16 mouse cellular contexts compared by ENCODE assay signal in genomic region chr2:170597586-170597985, GRCm38 (mm10). TPM values are rescaled to one million over a fixed set of nuclear protein-coding genes. Genes with fewer than 3 reads are reported as not detected.
DNase-seq lines count a peak whose midpoint lies in the region; ATAC-seq and TF ChIP-seq lines count a peak whose summit lies in the region.
"Had no signal": no experiment of that assay in that cellular context is flagged by ENCODE, and none has a peak within 500 bp of the region (broad histone marks: within the 10 kb centered on the region; RNA-seq: fewer than 3 reads in every experiment).

No protein-coding gene starts in this region.

- H3K9me3 ChIP-seq in forebrain, postnatal 0 days (ENCODE audit: low read length) = no peaks in the 10 kb centered on the region
- no peaks in the 10 kb centered on the region for H3K9me3 ChIP-seq in forebrain, embryonic 16.5 days (ENCODE audit: control insufficient read depth, low read length)
- H3K9me3 ChIP-seq in liver, embryonic 14.5 days (ENCODE audit: control insufficient read depth, low read length) = no peaks in the 10 kb centered on the region
- H3K9me3 ChIP-seq in liver, embryonic 12.5 days (replicated peaks) = no peaks in the 10 kb centered on the region; the same call in none of the 2 replicates
- H3K9me3 ChIP-seq in limb, embryonic 13.5 days = peaks cover 6% of the 10 kb centered on the region

- no peak overlapping the region for H3K9ac ChIP-seq in forebrain, postnatal 0 days
- H3K9ac ChIP-seq in forebrain, embryonic 16.5 days (replicated peaks; ENCODE audit: low read depth, low read length) = no peak overlapping the region
- H3K9ac ChIP-seq in liver, embryonic 14.5 days (replicated peaks) = no peak overlapping the region
- no peak overlapping the region for H3K9ac ChIP-seq in liver, embryonic 12.5 days
- H3K9ac ChIP-seq in limb, embryonic 13.5 days = no peak overlapping the region
- H3K9ac ChIP-seq: embryonic facial prominence, embryonic 12.5 days had no signal

- H3K36me3 ChIP-seq in forebrain, postnatal 0 days (ENCODE audit: insufficient read depth) = no peaks in the 10 kb centered on the region
- no peaks in the 10 kb centered on the region for H3K36me3 ChIP-seq in forebrain, embryonic 16.5 days (ENCODE audit: control insufficient read depth, insufficient read depth)
- no peaks in the 10 kb centered on the region for H3K36me3 ChIP-seq in liver, embryonic 14.5 days (replicated peaks; ENCODE audit: control insufficient read depth, insufficient read depth, low read depth)
- H3K36me3 ChIP-seq in liver, embryonic 12.5 days = no peaks in the 10 kb centered on the region
- no peaks in the 10 kb centered on the region for H3K36me3 ChIP-seq in limb, embryonic 13.5 days
- H3K36me3 ChIP-seq: embryonic facial prominence, embryonic 12.5 days had no signal

- no peak for DNase-seq in forebrain, postnatal 0 days
- DNase-seq in liver, embryonic 14.5 days (ENCODE audit: low read depth in 3 of 3, low spot score in 3 of 3) = no peak
- peak; percentile 13 for DNase-seq in brain, adult 2 months (ENCODE audit: low read depth, low spot score)
- no peak for DNase-seq in urinary bladder, adult 2 months (ENCODE audit: low spot score)

- TF ChIP-seq CTCF in forebrain, postnatal 0 days (IDR thresholded peaks at IDR 0.05; ENCODE audit: low read depth) = peak; percentile 54
- TF ChIP-seq CTCF in liver, embryonic 14.5 days (IDR thresholded peaks at IDR 0.05; ENCODE audit: low read depth) = peak; percentile 57

- H3K4me1 ChIP-seq in forebrain, postnatal 0 days (ENCODE audit: insufficient read depth) = no peaks in the 10 kb centered on the region
- H3K4me1 ChIP-seq in forebrain, embryonic 16.5 days (replicated peaks; ENCODE audit: control insufficient read depth, insufficient read depth, low read length) = no peaks in the 10 kb centered on the region
- no peaks in the 10 kb centered on the region for H3K4me1 ChIP-seq in liver, embryonic 14.5 days (replicated peaks; ENCODE audit: control insufficient read depth in 2 of 2, insufficient read depth in 2 of 2, low read length in 1 of 2)
- H3K4me1 ChIP-seq in liver, embryonic 12.5 days = no peaks in the 10 kb centered on the region
- peaks cover 12% of the 10 kb centered on the region for H3K4me1 ChIP-seq in limb, embryonic 13.5 days
- H3K4me1 ChIP-seq: embryonic facial prominence, embryonic 12.5 days had no signal

- no peak overlapping the region for H3K27ac ChIP-seq in forebrain, postnatal 0 days (ENCODE audit: low read depth, low read length)
- no peak overlapping the region for H3K27ac ChIP-seq in forebrain, embryonic 16.5 days (ENCODE audit: low read length)
- no peak overlapping the region for H3K27ac ChIP-seq in liver, embryonic 14.5 days
- H3K27ac ChIP-seq in liver, embryonic 12.5 days = no peak overlapping the region
- H3K27ac ChIP-seq in limb, embryonic 13.5 days = no peak overlapping the region
- H3K27ac ChIP-seq: embryonic facial prominence, embryonic 12.5 days had no signal

- WGBS in forebrain, postnatal 0 days = 14% methylated on average over 2 of the region's 2 CpGs
- WGBS in forebrain, embryonic 16.5 days = 9% methylated on average over 2 of the region's 2 CpGs
- WGBS in liver, embryonic 14.5 days (ENCODE audit: insufficient replicate concordance) = 6% methylated on average over 2 of the region's 2 CpGs
- 6% methylated on average over 2 of the region's 2 CpGs for WGBS in liver, embryonic 12.5 days (ENCODE audit: insufficient replicate concordance)
- WGBS in limb, embryonic 13.5 days = 4% methylated on average over 2 of the region's 2 CpGs

- ATAC-seq in forebrain, postnatal 0 days = no peak
- ATAC-seq in forebrain, embryonic 16.5 days = no peak
- no peak for ATAC-seq in liver, embryonic 14.5 days (ENCODE audit: insufficient read depth)
- ATAC-seq in liver, embryonic 12.5 days = no peak
- peak; percentile 61 for ATAC-seq in limb, embryonic 13.5 days (ENCODE audit: low FRiP score, low read depth)
- no peak for ATAC-seq in erythroblast, adult 5-6 weeks (replicated peaks; ENCODE audit: low FRiP score, poor library complexity, severe bottlenecking)

- H3K4me3 ChIP-seq in forebrain, postnatal 0 days (ENCODE audit: low read depth, low read length) = no peak overlapping the region
- no peak overlapping the region for H3K4me3 ChIP-seq in forebrain, embryonic 16.5 days (replicated peaks; ENCODE audit: low read length)
- no peak overlapping the region for H3K4me3 ChIP-seq in liver, embryonic 14.5 days (ENCODE audit: insufficient read depth in 1 of 2, low read depth in 2 of 2, low read length in 2 of 2)
- no peak overlapping the region for H3K4me3 ChIP-seq in liver, embryonic 12.5 days
- H3K4me3 ChIP-seq in limb, embryonic 13.5 days = no peak overlapping the region
- H3K4me3 ChIP-seq: embryonic facial prominence, embryonic 12.5 days; myocyte had no signal

- no peak for TF ChIP-seq EP300 in liver, embryonic 14.5 days (IDR thresholded peaks at IDR 0.05; ENCODE audit: low read depth)

- no peak overlapping the region for H3K4me2 ChIP-seq in forebrain, postnatal 0 days (ENCODE audit: low read depth)
- no peak overlapping the region for H3K4me2 ChIP-seq in forebrain, embryonic 16.5 days (ENCODE audit: low read length)
- H3K4me2 ChIP-seq in liver, embryonic 14.5 days (ENCODE audit: low read depth) = no peak overlapping the region
- H3K4me2 ChIP-seq in liver, embryonic 12.5 days = no peak overlapping the region
- H3K4me2 ChIP-seq in limb, embryonic 13.5 days (replicated peaks) = no peak overlapping the region
- H3K4me2 ChIP-seq: embryonic facial prominence, embryonic 12.5 days had no signal

- H3K27me3 ChIP-seq in forebrain, postnatal 0 days (ENCODE audit: insufficient read depth, low read length) = no peaks in the 10 kb centered on the region
- no peaks in the 10 kb centered on the region for H3K27me3 ChIP-seq in forebrain, embryonic 16.5 days (replicated peaks; ENCODE audit: control insufficient read depth, insufficient read depth, low read length)
- H3K27me3 ChIP-seq in liver, embryonic 14.5 days (ENCODE audit: control insufficient read depth, insufficient read depth, low read length) = no peaks in the 10 kb centered on the region
- H3K27me3 ChIP-seq in liver, embryonic 12.5 days (replicated peaks) = no peaks in the 10 kb centered on the region
- H3K27me3 ChIP-seq in limb, embryonic 13.5 days = 0 out of 2 replicates have a peak, but pooled peaks cover 7% of the 10 kb centered on the region
- H3K27me3 ChIP-seq: CH12.LX; embryonic facial prominence, embryonic 12.5 days had no signal

RNA-seq across cellular contexts. Expression of gene 4930470P17Rik, which starts 4.2 kb away (rescaled TPM):
- not detected in 2 replicates for total RNA-seq in forebrain, postnatal 0 days (2014; rRNA removed)
- polyA plus RNA-seq in forebrain, postnatal 0 days (2015; fragmentation: Nextera tagmentation; extraction: Ambion mirVana) = 0.11 and 0.16 TPM in 2 replicates
- not detected in 2 replicates for polyA plus RNA-seq in forebrain, embryonic 16.5 days (2015; fragmentation: Nextera tagmentation; extraction: Ambion mirVana)
- polyA plus RNA-seq in liver, embryonic 14.5 days (2012; rRNA removed) = not detected in 2 replicates
- not detected in 2 replicates for polyA plus RNA-seq in liver, embryonic 14.5 days (2014; fragmentation: Nextera tagmentation; extraction: Ambion mirVana)
- polyA plus RNA-seq in liver, embryonic 12.5 days (2016; fragmentation: Nextera tagmentation; extraction: Ambion mirVana) = not detected in 2 replicates
- polyA plus RNA-seq in limb, embryonic 13.5 days (2015; fragmentation: Nextera tagmentation; extraction: Ambion mirVana) = not detected in 2 replicates
- total RNA-seq in erythroblast, adult 5-6 weeks (2015; ENCODE audit: low replicate concordance) = not detected in 2 replicates
- not detected in 2 replicates for total RNA-seq in erythroblast, adult 5-6 weeks (2017; ENCODE audit: low replicate concordance)
- not detected in 2 replicates for polyA plus RNA-seq in urinary bladder, adult 2 months (2012; rRNA removed)
- total RNA-seq: adrenal gland, postnatal 4 days; CH12.LX; gastrocnemius, adult 8-10 months; hematopoietic stem cell, adult 5-6 weeks; layer of hippocampus, postnatal 10 days had no signal
- polyA plus RNA-seq: embryonic facial prominence, embryonic 12.5 days; lung, embryonic 16.5 days; myocyte had no signal
